Mouse (Mus musculus) testis, adult 2 months (tissue): Measurements from ENCODE around the gene Ube2j1.

Experiments
- CTCF ChIP-seq: fragments of 200-500 bp; IDR thresholded peaks from 2 replicates; pipeline ENCODE4 v1.5.1; 2012; ENCODE audit warnings: low read depth, mild to moderate bottlenecking, inconsistent platforms, low read length, moderate library complexity; ENCODE audit not compliant: control insufficient read depth, insufficient read depth, insufficient replicate concordance
- POLR2A ChIP-seq: fragments of 200-500 bp; IDR thresholded peaks from 2 replicates; pipeline ENCODE4 v1.6.1; 2012; ENCODE audit warnings: low read depth, mild to moderate bottlenecking, inconsistent platforms, low read length, moderate library complexity; ENCODE audit not compliant: control insufficient read depth

GRCm38 (mm10) chr4:33052650-33053049, 21.4 kb downstream of the Ube2j1 start:
- no peak for TF ChIP-seq CTCF
- TF ChIP-seq POLR2A, result no peak
